Mouse (Mus musculus): ENCODE results near the gene Gm38431. TPM values are rescaled to one million over a fixed set of nuclear protein-coding genes. Genes with fewer than 3 reads are reported as not detected.

The Gm38431 gene
- polyA plus RNA-seq, 1 experiment from 2014 or later, result 2.9 TPM

- Histone ChIP-seq H3K4me3 (peak overlapping the region; percentile 55), H3K27me3 (ENCODE audit: insufficient read depth, poor library complexity, severe bottlenecking) (peaks cover 100% of the 10 kb centered on the region), H3K4me1 (replicated peaks) (peaks cover 82% of the 10 kb centered on the region), H3K27ac (no peak overlapping the region), H3K9me3 (no peaks in the 10 kb centered on the region), H3K36me3 (no peaks in the 10 kb centered on the region)
- DNase-seq (ENCODE audit: low spot score), result peak; percentile 12
- WGBS, result 2% methylated on average over 7 of the region's 7 CpGs
Observed at GRCm38 (mm10) chr9:21032491-21032890, 59.3 kb downstream of the Gm38431 start.

DNA sequence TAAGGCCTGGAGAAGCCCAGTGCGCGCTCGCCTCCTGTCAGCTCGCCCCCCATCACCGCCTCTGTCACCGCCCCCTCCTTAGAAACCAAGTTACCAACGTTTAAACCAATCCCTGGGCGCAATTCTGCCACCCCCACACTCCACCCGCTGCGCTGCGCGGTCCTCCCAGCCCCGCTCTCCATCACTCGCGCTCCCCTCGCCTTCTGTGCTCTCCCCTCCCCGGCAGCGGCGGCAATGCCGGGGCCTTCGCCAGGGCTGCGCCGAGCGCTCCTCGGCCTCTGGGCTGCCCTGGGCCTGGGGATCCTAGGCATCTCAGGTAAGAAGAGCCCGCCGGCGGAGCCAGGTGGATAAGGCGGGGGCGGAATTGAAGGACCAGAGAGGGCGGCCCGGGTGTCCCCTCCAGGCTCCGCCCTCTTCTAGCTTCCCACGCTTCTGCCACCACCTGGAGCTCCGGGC, 59.9 kb downstream of the Gm38431 start, which contains the start of gene Icam5:
Gene Icam5, plus strand, starts transcription at position 178 of the 456 bp plus-strand sequence.
- H3K4me1 ChIP-seq (replicated peaks), result peaks cover 77% of the 10 kb centered on the region
- DNase-seq (ENCODE audit: low spot score), result no peak
- WGBS, result 2% methylated on average over 34 of the region's 35 CpGs

GRCm38 (mm10) chr9:21031251-21031895, 60.4 kb downstream of the Gm38431 start:
- Histone ChIP-seq H3K4me1 (replicated peaks) (peaks cover 75% of the 10 kb centered on the region), H3K27ac (no peak overlapping the region), H3K9me3 (no peaks in the 10 kb centered on the region), H3K4me3 (peak overlapping the region; percentile 55), H3K27me3 (ENCODE audit: insufficient read depth, poor library complexity, severe bottlenecking) (peaks cover 100% of the 10 kb centered on the region), H3K36me3 (no peaks in the 10 kb centered on the region)
- WGBS, result under 1% methylated on average over 36 of the region's 36 CpGs
- DNase-seq (ENCODE audit: low spot score), result peak; percentile 65

More for the DNA sequence above, 59.9 kb downstream of the Gm38431 start, which contains the start of gene Icam5:
- Histone ChIP-seq H3K9me3 (no peaks in the 10 kb centered on the region), H3K27ac (no peak within 1 kb of the TSS), H3K4me3 (peak within 1 kb of the TSS; percentile 55), H3K27me3 (ENCODE audit: insufficient read depth, poor library complexity, severe bottlenecking) (peaks cover 100% of the 10 kb centered on the region), H3K36me3 (no peaks in the 10 kb centered on the region)

- peak overlapping the region; percentile 55 for H3K4me3 ChIP-seq
- H3K27ac ChIP-seq, result no peak overlapping the region
- peaks cover 70% of the 10 kb centered on the region for H3K4me1 ChIP-seq (replicated peaks)
- DNase-seq (ENCODE audit: low spot score), result peak; percentile 83
- under 1% methylated on average over 13 of the region's 13 CpGs for WGBS
- no peaks in the 10 kb centered on the region for H3K9me3 ChIP-seq
- H3K27me3 ChIP-seq (ENCODE audit: insufficient read depth, poor library complexity, severe bottlenecking), result peaks cover 100% of the 10 kb centered on the region
- H3K36me3 ChIP-seq, result no peaks in the 10 kb centered on the region
Observed at GRCm38 (mm10) chr9:21030781-21031250, 61.0 kb downstream of the Gm38431 start.

GRCm38 (mm10) chr9:21030055-21030600, 61.7 kb downstream of the Gm38431 start:
- Histone ChIP-seq H3K4me3 (peak overlapping the region; percentile 55), H3K27ac (no peak overlapping the region; the same call in 1 of the 2 replicates), H3K4me1 (replicated peaks) (peaks cover 64% of the 10 kb centered on the region), H3K36me3 (no peaks in the 10 kb centered on the region), H3K27me3 (ENCODE audit: insufficient read depth, poor library complexity, severe bottlenecking) (peaks cover 100% of the 10 kb centered on the region), H3K9me3 (no peaks in the 10 kb centered on the region)
- no peak for DNase-seq (ENCODE audit: low spot score)
- 20% methylated on average over 22 of the region's 22 CpGs for WGBS

DNA sequence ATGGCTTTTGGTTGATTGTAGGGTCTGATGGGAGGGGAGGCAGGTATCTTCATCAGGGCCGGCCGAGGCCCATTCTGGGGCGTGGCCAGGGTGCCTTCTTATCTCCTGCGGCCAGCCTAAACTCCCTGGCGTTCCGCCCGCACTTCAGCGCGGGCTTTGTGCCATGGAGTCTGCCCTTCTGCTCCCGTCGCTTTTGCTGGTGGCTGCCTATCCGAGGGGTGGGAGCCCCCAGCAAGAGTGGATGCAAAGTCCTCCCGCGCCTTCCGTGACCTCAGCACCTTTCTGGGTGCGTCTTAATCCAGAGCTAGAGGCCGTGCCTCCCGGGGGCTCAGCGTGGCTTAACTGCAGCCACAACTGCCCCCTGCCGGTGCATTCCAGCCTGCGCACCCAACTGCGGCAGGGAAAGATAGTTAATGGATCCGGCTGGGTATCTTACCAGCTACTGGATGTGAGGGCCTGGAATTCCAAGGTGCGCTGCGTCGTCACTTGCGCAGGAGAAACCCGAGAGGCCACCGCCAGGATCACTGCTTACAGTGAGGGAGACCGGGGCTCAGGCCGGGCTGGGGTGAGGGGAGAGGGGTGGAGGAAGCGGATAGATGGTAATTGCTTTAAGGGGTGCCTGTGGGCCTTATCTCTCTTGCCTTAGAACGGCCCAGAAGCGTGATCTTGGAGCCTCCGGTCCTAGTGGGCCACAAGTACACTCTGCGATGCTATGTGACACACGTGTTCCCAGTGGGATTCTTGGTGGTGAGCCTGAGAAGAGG, 62.3 kb downstream of the Gm38431 start, which contains the start of gene Icam4:
Gene Icam4, plus strand, starts transcription at position 83 of the 764 bp plus-strand sequence.
- no peaks in the 10 kb centered on the region for H3K36me3 ChIP-seq
- peak; percentile 83 for DNase-seq (ENCODE audit: low spot score)
- peak within 1 kb of the TSS; percentile 75 for H3K27ac ChIP-seq
- H3K4me1 ChIP-seq (replicated peaks), result peaks cover 58% of the 10 kb centered on the region
- no peaks in the 10 kb centered on the region for H3K9me3 ChIP-seq
- H3K27me3 ChIP-seq (ENCODE audit: insufficient read depth, poor library complexity, severe bottlenecking), result peaks cover 95% of the 10 kb centered on the region
- 2% methylated on average over 37 of the region's 37 CpGs for WGBS
- H3K4me3 ChIP-seq, result peak within 1 kb of the TSS; percentile 55

DNA sequence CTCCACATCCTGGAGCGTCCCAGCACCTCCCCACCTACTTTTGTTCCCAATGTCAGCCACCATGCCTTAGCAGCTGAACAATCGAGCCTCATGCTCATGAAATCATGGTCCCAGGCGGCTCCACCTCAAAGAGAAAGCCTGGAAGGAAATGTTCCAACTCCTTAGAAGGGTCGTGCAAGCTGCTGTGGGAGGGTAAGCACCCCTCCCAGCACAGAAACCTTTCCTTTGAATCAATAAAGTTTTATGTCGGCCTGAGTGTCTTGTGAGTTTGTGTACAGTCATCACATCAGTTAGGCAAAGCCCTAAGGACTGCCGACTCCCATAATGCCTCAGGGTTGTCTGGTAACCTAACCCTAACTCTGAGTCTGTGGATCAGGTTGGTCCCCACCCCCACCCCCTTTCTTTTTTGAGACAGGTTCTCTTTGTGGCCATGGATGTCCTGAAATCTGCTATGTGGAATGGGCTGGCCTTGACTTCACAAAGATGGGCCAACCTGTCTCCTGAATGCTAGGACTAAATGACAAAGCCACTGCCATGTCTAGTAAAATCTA, 63.2 kb downstream of the Gm38431 start:
- 0 out of 2 replicates have a peak overlapping the region, but pooled peaks have one; percentile 75 for H3K27ac ChIP-seq
- WGBS, result 71% methylated on average over 6 of the region's 6 CpGs

DNA sequence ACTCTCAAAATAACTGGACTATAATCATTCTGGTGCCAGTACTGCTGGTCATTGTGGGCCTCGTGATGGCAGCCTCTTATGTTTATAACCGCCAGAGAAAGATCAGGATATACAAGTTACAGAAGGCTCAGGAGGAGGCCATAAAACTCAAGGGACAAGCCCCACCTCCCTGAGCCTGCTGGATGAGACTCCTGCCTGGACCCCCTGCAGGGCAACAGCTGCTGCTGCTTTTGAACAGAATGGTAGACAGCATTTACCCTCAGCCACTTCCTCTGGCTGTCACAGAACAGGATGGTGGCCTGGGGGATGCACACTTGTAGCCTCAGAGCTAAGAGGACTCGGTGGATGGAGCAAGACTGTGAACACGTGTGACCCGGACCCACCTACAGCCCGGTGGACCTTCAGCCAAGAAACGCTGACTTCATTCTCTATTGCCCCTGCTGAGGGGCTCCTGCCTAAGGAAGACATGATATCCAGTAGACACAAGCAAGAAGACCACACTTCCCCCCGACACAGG, 64.0 kb downstream of the Gm38431 start:
- peaks cover 79% of the 10 kb centered on the region for H3K27me3 ChIP-seq (ENCODE audit: insufficient read depth, poor library complexity, severe bottlenecking)
- WGBS, result 56% methylated on average over 8 of the region's 8 CpGs
- DNase-seq (ENCODE audit: low spot score), result no peak

More for the DNA sequence above, 63.2 kb downstream of the Gm38431 start:
- Histone ChIP-seq H3K36me3 (no peaks in the 10 kb centered on the region), H3K9me3 (no peaks in the 10 kb centered on the region), H3K27me3 (ENCODE audit: insufficient read depth, poor library complexity, severe bottlenecking) (peaks cover 87% of the 10 kb centered on the region), H3K4me1 (replicated peaks) (peaks cover 55% of the 10 kb centered on the region), H3K4me3 (0 out of 2 replicates have a peak overlapping the region, but pooled peaks have one; percentile 55)
- DNase-seq (ENCODE audit: low spot score), result no peak

GRCm38 (mm10) chr9:21026849-21027248, 64.9 kb downstream of the Gm38431 start:
- peaks cover 69% of the 10 kb centered on the region for H3K27me3 ChIP-seq (ENCODE audit: insufficient read depth, poor library complexity, severe bottlenecking)
- H3K27ac ChIP-seq, result peak overlapping the region; percentile 36; the same call in 1 of the 2 replicates
- H3K9me3 ChIP-seq, result no peaks in the 10 kb centered on the region
- DNase-seq (ENCODE audit: low spot score), result no peak
- H3K36me3 ChIP-seq, result no peaks in the 10 kb centered on the region
- no peak overlapping the region for H3K4me3 ChIP-seq
- WGBS, result 80% methylated on average over 12 of the region's 12 CpGs
- peaks cover 37% of the 10 kb centered on the region for H3K4me1 ChIP-seq (replicated peaks)

More for the DNA sequence above, 64.0 kb downstream of the Gm38431 start:
- no peaks in the 10 kb centered on the region for H3K36me3 ChIP-seq
- H3K9me3 ChIP-seq, result no peaks in the 10 kb centered on the region
- peaks cover 47% of the 10 kb centered on the region for H3K4me1 ChIP-seq (replicated peaks)
- H3K27ac ChIP-seq, result no peak overlapping the region
- H3K4me3 ChIP-seq, result no peak overlapping the region

GRCm38 (mm10) chr9:21025258-21025810, 66.5 kb downstream of the Gm38431 start:
- Histone ChIP-seq H3K36me3 (no peaks in the 10 kb centered on the region), H3K4me1 (replicated peaks) (peaks cover 22% of the 10 kb centered on the region), H3K4me3 (no peak overlapping the region), H3K27me3 (ENCODE audit: insufficient read depth, poor library complexity, severe bottlenecking) (peaks cover 55% of the 10 kb centered on the region), H3K27ac (no peak overlapping the region), H3K9me3 (no peaks in the 10 kb centered on the region)
- 72% methylated on average over 19 of the region's 19 CpGs for WGBS
- no peak for DNase-seq (ENCODE audit: low spot score)

- no peak for DNase-seq (ENCODE audit: low spot score)
- no peaks in the 10 kb centered on the region for H3K36me3 ChIP-seq
- no peak overlapping the region for H3K27ac ChIP-seq
- H3K4me3 ChIP-seq, result no peak overlapping the region
- H3K9me3 ChIP-seq, result no peaks in the 10 kb centered on the region
- H3K27me3 ChIP-seq (ENCODE audit: insufficient read depth, poor library complexity, severe bottlenecking), result peaks cover 46% of the 10 kb centered on the region
- H3K4me1 ChIP-seq (replicated peaks), result 0 out of 2 replicates have a peak, but pooled peaks cover 5% of the 10 kb centered on the region
- WGBS, result 84% methylated on average over 1 of the region's 1 CpGs
Observed at GRCm38 (mm10) chr9:21022726-21023125, 69.1 kb downstream of the Gm38431 start.

- Histone ChIP-seq H3K27me3 (ENCODE audit: insufficient read depth, poor library complexity, severe bottlenecking) (peaks cover 46% of the 10 kb centered on the region), H3K9me3 (no peaks in the 10 kb centered on the region), H3K36me3 (no peaks in the 10 kb centered on the region), H3K4me1 (replicated peaks) (0 out of 2 replicates have a peak, but pooled peaks cover 4% of the 10 kb centered on the region), H3K27ac (no peak overlapping the region), H3K4me3 (no peak overlapping the region)
- DNase-seq (ENCODE audit: low spot score), result no peak
- WGBS, result 61% methylated on average over 6 of the region's 6 CpGs
Observed at GRCm38 (mm10) chr9:21022288-21022687, 69.5 kb downstream of the Gm38431 start.
